Mouse (Mus musculus): ENCODE measurements around the gene Gm17268.

Gm17268 gene

GRCm38 (mm10) chr11:82038535-82038934 lies at the start of gene Gm17268:
Gm17268 (minus strand) TSS chr11:82038562.
- no peak for DNase-seq (ENCODE audit: low spot score in 2 of 2)

- DNase-seq (ENCODE audit: low spot score in 2 of 2), result no peak
Measured at GRCm38 (mm10) chr11:82084360-82084759, 46.0 kb upstream of the Gm17268 start.

- DNase-seq (ENCODE audit: low spot score in 2 of 2), result no peak
Measured at GRCm38 (mm10) chr11:82080865-82081264, 42.5 kb upstream of the Gm17268 start.

DNA sequence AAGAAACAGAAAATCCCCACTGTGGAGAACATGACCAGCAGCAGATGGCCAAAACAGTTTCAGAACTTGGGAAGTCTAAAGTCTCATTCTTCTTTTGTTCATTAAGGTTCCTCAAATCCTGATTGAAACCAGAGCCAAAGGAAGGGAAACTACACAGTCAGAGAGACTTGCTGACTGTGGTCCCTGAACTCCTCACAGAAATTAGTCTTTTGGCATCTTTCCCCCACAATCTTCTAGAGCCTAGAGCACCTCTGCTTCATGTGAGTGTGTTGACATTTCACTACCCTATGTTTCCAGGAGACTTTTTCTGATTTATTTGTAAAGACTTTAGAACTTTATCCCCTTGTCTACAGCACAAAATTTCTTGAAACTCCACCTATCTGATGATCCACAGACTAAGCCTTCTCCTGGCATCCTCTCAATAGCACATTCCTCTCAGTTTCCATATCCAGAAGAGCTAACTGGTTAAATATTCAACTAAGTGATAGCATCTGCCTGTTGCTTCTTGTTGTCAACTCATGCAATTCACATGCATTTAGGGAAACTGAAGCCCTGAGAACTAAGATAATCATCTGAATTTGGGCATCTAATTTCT lies 39.9 kb upstream of the Gm17268 start:
- DNase-seq (ENCODE audit: low spot score in 2 of 2), result no peak

DNA sequence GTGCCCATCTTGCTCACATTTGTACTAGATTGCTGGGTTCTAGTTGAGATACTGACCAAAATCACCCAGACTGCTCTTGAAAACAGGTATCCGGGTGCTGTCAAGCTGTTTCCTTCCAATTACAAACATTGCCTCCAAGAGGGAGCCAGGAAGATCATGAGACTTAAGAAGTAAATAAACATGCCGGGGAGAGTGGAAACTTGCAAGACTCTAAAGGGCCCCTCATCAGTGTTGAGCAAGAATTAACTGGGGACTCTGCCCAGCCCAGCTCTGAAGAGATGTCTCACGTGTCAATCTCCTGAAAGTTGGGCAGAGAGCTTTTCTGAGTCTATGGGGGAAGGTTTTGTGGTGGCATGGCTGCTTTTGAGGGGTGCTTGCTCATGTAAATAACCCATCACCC lies 38.7 kb upstream of the Gm17268 start:
- no peak for DNase-seq (ENCODE audit: low spot score in 2 of 2)

GRCm38 (mm10) chr11:82073686-82074085 lies 35.3 kb upstream of the Gm17268 start:
- DNase-seq (ENCODE audit: low spot score in 2 of 2), result no peak

GRCm38 (mm10) chr11:82072984-82073383 lies 34.6 kb upstream of the Gm17268 start:
- no peak for DNase-seq (ENCODE audit: low spot score in 2 of 2)

GRCm38 (mm10) chr11:82072374-82072773 lies 34.0 kb upstream of the Gm17268 start:
- DNase-seq (ENCODE audit: low spot score in 2 of 2), result no peak

DNA sequence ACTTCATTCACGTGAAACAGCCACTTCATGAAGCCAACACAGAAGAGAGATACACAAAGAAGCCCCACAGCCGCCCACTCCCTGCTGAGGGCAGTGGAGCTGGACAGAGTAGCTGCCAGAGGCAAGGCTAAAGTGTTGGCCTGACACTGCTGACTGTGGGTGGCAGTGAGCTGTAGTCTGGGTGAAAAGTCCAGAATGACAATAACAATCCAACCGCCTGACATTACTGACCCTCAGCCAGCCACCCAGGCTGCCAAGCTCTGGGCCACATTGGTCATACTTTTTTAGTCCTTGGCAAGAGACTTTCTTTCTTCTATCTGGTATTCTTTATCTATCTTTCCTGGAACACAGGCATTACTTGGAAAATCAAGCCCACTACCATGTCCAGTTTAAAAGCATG lies 32.7 kb upstream of the Gm17268 start:
- no peak for DNase-seq (ENCODE audit: low spot score in 2 of 2)

GRCm38 (mm10) chr11:82066953-82067571 lies 28.7 kb upstream of the Gm17268 start:
- no peak for DNase-seq (ENCODE audit: low spot score in 2 of 2)

DNA sequence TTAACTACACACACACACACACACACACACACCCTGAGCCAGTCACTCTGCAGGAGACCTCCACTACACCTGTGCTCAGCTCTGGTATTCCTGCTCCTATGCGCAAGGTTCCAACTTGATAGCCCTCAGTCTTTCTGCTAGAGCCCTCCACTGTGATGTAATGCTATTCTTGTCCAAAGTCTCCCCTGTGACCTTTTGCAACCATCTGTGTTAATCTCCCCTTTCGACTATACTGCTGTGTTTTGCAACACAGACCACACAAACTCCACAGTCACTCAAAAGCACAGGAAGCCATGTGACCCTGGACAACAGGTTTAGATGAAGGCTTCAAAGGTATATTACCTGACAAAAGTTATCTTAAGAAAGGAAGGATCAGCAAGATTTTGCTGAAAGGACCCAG lies 25.1 kb upstream of the Gm17268 start:
- DNase-seq (ENCODE audit: low spot score in 2 of 2), result no peak

GRCm38 (mm10) chr11:82062226-82062625 lies 23.9 kb upstream of the Gm17268 start:
- DNase-seq (ENCODE audit: low spot score in 2 of 2), result no peak

DNA sequence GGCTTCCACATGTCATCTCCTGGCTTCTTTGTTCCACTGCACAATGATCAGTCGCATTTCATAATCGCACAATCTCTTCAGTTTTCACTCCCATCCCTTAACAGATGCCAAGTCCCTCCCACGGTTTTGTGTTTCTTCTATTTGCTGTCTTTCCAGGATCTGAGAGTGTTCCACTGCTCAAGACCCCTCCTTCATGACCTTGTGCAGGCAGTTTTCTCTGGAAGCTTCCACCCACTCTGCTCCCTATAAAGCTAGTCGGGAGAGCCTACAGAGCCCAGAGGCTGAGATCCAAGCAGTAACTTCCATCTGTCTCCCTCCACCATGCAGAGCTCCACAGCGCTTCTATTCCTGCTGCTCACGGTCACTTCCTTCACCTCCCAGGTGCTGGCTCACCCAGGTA lies 19.3 kb upstream of the Gm17268 start, which contains the start of gene Ccl11:
TSS of gene Ccl11 (plus strand) at position 178 of the 400 bp plus-strand sequence.
- no peak for DNase-seq (ENCODE audit: low spot score in 2 of 2)

DNA sequence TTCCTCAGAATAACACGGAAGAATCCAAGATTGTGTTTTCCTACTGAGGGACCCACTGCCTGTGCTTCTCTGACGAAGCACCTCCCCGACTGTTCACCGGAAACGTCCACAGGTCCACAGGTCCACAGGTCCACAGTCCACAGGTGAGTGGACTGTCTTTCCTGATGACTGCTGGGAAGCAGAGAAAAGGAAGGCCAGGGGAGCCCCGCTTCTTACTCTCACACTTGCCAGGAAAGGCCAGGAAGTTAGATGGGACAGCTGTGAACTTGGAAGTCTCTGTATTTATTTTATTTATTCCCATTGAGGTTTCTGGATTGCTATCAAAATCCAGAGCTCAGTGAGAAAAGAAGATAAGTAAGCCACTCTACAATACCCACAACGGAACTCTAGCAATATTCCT lies 15.5 kb upstream of the Gm17268 start:
- no peak for DNase-seq (ENCODE audit: low spot score in 2 of 2)

DNA sequence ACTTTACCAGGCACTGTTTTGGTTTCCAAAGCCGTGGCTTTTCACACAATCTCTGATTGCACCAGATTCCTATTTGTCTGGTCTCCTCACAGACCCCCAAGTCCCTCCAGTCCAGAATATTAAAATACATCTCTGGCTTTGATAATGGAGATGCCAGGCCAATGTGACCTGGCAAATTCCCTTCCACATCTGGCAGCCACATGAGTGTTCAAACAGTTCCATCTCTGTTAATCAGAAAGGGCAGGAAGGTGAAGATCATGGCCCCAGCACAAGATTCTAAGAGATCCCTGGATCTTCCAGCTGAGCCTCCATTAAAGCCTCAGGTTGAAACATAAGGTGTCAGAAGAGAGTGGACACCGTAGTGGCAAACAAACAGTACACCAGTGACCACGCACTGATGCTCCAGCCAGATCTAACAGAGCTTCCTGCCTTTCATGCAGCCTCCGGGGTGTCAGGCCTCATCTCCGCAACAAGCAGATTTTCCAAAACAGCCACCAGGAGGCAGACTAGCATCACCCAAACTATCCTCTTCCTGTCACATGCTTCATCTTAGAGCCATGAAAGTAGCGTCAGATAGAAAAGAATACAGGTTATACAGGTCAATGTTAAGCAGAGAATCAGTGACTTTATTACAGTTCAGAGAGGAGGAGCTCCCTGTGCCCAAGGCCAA lies 9.5 kb upstream of the Gm17268 start:
- DNase-seq (ENCODE audit: low spot score in 2 of 2), result peak in 1 of 2 experiments; percentile 3

GRCm38 (mm10) chr11:82045471-82045870 lies 7.1 kb upstream of the Gm17268 start, which contains the start of gene Ccl7:
Ccl7 (plus strand) TSS chr11:82045712.
- DNase-seq (ENCODE audit: low spot score in 2 of 2), result no peak

- no peak for DNase-seq (ENCODE audit: low spot score in 2 of 2)
Measured at GRCm38 (mm10) chr11:82041671-82042080, 3.3 kb upstream of the Gm17268 start.

DNA sequence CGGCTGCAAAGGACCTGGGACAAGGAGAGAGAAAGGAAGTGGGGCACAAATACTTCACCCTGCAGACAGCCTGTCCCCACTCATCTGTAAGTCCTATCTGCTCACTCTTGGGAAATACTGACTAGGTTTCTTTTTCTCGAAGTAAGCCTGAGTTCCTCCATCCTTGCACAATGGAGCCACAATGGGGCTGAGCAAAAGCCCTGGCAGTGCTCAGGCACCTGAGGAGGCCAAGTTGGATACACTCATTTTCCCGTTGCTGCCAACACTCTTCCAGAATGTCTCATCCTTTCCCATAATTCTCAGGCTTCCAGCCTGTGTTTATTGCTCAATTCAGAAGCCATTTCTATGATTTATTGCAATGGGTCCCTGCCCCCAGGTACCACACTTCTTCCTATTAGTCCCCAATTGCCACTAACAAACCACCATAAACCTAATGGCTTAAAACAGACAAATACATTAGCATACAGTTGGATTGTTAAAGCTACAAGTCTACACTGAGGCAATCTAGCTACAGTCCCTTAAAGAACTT lies 834 bp upstream of the Gm17268 start:
- no peak for DNase-seq (ENCODE audit: low spot score in 2 of 2)

DNA sequence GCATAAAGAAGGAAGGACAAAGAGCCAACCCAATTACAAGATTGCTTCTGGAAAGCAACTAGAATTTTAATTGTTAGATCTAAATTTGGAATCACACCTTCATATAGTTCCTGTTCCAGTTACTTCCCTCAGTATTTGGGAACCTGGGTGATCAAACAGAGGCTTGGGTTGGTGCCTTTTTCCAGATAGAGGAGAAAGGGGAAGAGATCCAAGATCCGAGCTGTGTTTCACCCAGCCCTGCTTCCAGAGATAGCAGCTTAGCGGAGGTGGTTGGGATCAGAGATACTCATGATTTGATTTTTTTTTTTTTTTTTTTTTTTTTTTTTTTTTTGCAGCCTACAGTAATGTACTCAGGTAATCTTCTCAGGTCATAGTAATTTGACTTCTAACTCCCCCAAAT lies 2.5 kb downstream of the Gm17268 start:
- no peak for DNase-seq (ENCODE audit: low spot score in 2 of 2)

DNA sequence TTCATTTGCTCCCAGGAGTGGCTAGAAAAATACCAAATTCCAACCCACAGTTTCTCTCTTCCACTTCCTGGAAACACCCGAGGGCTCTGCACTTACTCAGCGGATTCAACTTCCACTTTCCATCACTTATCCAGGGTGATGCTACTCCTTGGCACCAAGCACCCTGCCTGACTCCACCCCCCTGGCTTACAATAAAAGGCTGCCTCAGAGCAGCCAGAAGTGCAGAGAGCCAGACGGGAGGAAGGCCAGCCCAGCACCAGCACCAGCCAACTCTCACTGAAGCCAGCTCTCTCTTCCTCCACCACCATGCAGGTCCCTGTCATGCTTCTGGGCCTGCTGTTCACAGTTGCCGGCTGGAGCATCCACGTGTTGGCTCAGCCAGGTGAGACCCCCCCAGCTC lies 3.0 kb downstream of the Gm17268 start, which contains the start of gene Ccl2:
TSS of gene Ccl2 (plus strand) at position 216 of the 400 bp plus-strand sequence.
- DNase-seq (ENCODE audit: low spot score in 2 of 2), result peak in 1 of 2 experiments; percentile 6

DNA sequence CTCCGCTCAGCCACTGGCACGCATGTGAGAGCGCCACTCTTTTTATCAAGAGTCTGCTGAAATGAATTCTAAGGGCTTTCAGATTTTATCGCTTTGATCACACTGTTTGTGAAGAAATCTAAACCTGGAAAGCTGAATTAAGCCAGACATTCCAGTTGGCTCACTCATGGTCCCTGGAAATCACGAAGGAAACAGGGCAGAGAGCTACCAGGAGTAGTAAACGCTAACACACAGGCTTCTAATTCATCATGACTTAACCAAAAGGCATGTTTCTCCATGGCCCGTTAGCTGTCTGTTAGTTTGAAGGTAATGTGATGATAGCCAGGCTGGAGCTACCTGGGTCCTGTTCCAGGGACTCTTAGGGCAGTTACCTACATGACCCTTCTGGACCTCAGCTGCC lies 3.9 kb downstream of the Gm17268 start:
- DNase-seq (ENCODE audit: low spot score in 2 of 2), result no peak

DNA sequence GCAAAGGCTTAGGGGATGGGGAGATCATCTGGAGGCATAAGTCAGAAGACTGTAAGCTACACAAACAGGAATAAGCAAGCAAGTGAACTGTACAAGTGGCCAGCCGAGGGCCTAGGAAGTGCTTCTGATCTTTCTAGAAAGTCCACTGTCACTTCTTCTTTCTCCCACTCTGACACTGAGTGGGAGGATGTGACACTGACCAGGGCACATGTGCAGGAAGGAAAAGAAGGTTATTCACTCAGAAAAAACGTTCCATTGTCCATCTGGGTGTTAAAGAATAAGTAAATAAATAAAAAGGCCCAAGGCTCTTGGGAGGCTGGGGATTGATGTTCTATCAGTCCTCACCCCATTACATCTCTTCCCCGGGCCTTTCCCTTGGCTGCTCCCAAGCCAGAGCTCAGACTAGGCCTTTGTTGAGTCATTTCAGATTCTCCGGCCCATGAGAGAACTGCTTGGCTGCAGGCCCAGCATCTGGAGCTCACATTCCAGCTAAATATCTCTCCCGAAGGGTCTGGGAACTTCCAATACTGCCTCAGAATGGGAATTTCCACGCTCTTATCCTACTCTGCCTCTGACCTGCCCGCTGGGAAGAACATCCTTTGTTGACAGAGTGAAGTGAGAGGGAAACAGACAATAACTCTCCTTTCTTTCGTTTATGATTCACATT lies 5.6 kb downstream of the Gm17268 start:
- no peak for DNase-seq (ENCODE audit: low spot score in 2 of 2)
